Mouse (Mus musculus) myocyte (in vitro differentiated cells): ENCODE data around the gene Efcab8. TPM values are rescaled to one million over a fixed set of nuclear protein-coding genes. Genes with fewer than 3 reads are reported as not detected.
"Not testable (repeated sequence)": the region's sequence is repeated elsewhere in the genome, so short reads cannot be mapped to it uniquely, and the experiment has no call there.

Source experiments
- H3K27me3 ChIP-seq: one replicate; pipeline ENCODE4 v1.6.1; 2011; ENCODE audit not compliant: control insufficient read depth, insufficient read depth, insufficient read length
- H3K36me3 ChIP-seq: one replicate; pipeline ENCODE4 v1.6.1; 2011; ENCODE audit not compliant: control insufficient read depth, insufficient read depth
- H3K4me2 ChIP-seq: one replicate; pipeline ENCODE4 v1.6.1; 2011; ENCODE audit warnings: low read depth, control low read depth
- H3K4me3 ChIP-seq: one replicate; pipeline ENCODE4 v1.5.1; 2011; ENCODE audit warnings: mild to moderate bottlenecking, control low read depth, moderate library complexity
- H3K79me2 ChIP-seq: one replicate; pipeline ENCODE4 v1.6.1; 2011; ENCODE audit not compliant: control insufficient read depth, insufficient read depth
- H3ac ChIP-seq: one replicate; pipeline ENCODE4 v1.6.1; 2011; ENCODE audit not compliant: control insufficient read depth, insufficient read length
- CEBPB ChIP-seq: IDR thresholded peaks from 2 replicates; pipeline ENCODE4 v1.6.1; 2011; ENCODE audit warnings: mild to moderate bottlenecking, moderate library complexity; ENCODE audit not compliant: poor library complexity, insufficient read depth, severe bottlenecking
- E2F4 ChIP-seq: IDR thresholded peaks from one replicate; pipeline ENCODE4 v1.6.1; 2011; ENCODE audit warnings: mild to moderate bottlenecking, control low read depth, moderate library complexity; ENCODE audit not compliant: insufficient read depth
- MAX ChIP-seq: IDR thresholded peaks from one replicate; pipeline ENCODE4 v1.6.1; 2011; ENCODE audit warnings: low read depth, mild to moderate bottlenecking, control low read depth
- MYOD1 ChIP-seq, 3 experiments: IDR thresholded peaks; one replicate each; pipeline ENCODE4 v1.6.1; 2011; ENCODE audit warnings: control low read depth in 2 of 3, low read depth in 2 of 3, mild to moderate bottlenecking in 2 of 3, moderate library complexity in 1 of 3; ENCODE audit not compliant: insufficient read length in 2 of 3, control insufficient read depth in 1 of 3
- MYOG ChIP-seq, 3 experiments: IDR thresholded peaks; one replicate each; pipeline ENCODE4 v1.6.1; 2011; ENCODE audit warnings: control low read depth in 2 of 3, low read depth in 2 of 3, mild to moderate bottlenecking in 2 of 3; ENCODE audit not compliant: insufficient read length in 2 of 3, control insufficient read depth in 1 of 3, insufficient read depth in 1 of 3
- POLR2A ChIP-seq: IDR thresholded peaks from one replicate; pipeline ENCODE4 v1.6.1; 2011; ENCODE audit warnings: low read depth, mild to moderate bottlenecking, control low read depth, moderate library complexity; ENCODE audit not compliant: insufficient read length
- POLR2AphosphoS2 ChIP-seq: IDR thresholded peaks from one replicate; pipeline ENCODE4 v1.6.1; 2011; ENCODE audit warnings: low read depth, control low read depth; ENCODE audit not compliant: insufficient read length
- REST ChIP-seq: IDR thresholded peaks from one replicate; pipeline ENCODE4 v1.6.1; 2011; ENCODE audit warnings: mild to moderate bottlenecking, control low read depth, moderate library complexity; ENCODE audit not compliant: insufficient read depth, insufficient read length
- SRF ChIP-seq: IDR thresholded peaks from one replicate; pipeline ENCODE4 v1.6.1; 2011; ENCODE audit warnings: low read depth; ENCODE audit not compliant: control insufficient read depth, insufficient read length
- TCF12 ChIP-seq: IDR thresholded peaks from one replicate; pipeline ENCODE4 v1.6.1; 2011; ENCODE audit warnings: mild to moderate bottlenecking, control low read depth; ENCODE audit not compliant: poor library complexity, insufficient read depth, severe bottlenecking
- TCF3 ChIP-seq: IDR thresholded peaks from one replicate; pipeline ENCODE4 v1.6.1; 2011; ENCODE audit warnings: low read depth, control low read depth; ENCODE audit not compliant: insufficient read length
- USF1 ChIP-seq: IDR thresholded peaks from one replicate; pipeline ENCODE4 v1.6.1; 2011; ENCODE audit warnings: low read depth, mild to moderate bottlenecking, control low read depth, moderate library complexity
- polyA plus RNA-seq: library from polyadenylated mRNA; unstranded; fragments of >200 nt; fragmentation: generic; extraction: Trizol; gene quantifications from one replicate; pipeline ENCODE4 v1.2.1, GENCODE M21; 2012; ENCODE audit warnings: missing spikeins

The Efcab8 gene
- polyA plus RNA-seq, 1 experiment, result 0.04 TPM

DNA sequence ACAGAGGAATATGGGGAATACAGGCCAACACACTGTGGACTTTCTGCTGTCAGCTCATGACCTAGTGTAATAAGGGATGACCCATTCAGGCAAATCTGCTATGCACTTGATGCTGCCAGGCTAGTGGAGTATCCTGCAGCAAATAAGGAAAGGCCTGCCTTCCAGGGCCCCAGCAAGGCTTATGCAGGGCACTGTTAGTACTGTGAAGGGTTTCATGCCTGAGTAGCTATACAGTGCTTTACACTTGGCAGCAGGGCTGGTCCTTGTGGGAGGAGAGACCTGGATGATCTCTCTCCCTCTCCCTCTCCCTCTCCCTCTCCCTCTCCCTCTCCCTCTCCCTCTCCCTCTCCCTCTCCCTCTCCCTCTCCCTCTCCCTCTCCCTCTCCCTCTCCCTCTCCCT lies 13.6 kb downstream of the Efcab8 start:
- Histone ChIP-seq H3K4me2 (no peak overlapping the region), H3ac (no peak overlapping the region), H3K4me3 (no peak overlapping the region), H3K79me2 (no peaks in the 10 kb centered on the region), H3K36me3 (no peaks in the 10 kb centered on the region), H3K27me3 (no peaks in the 10 kb centered on the region)
- TF ChIP-seq SRF, result no peak
- no peak for TF ChIP-seq MYOG (IDR thresholded peaks at IDR 0.05; ENCODE audit: control insufficient read depth in 1 of 3, insufficient read depth in 1 of 3, insufficient read length in 2 of 3, low read depth in 2 of 3)
- no peak for TF ChIP-seq TCF12
- no peak for TF ChIP-seq REST
- no peak for TF ChIP-seq MAX
- no peak for TF ChIP-seq USF1
- no peak for TF ChIP-seq MYOD1 (IDR thresholded peaks at IDR 0.05; ENCODE audit: control insufficient read depth in 1 of 3, insufficient read length in 2 of 3, low read depth in 2 of 3)
- TF ChIP-seq POLR2AphosphoS2, result no peak
- TF ChIP-seq TCF3, result no peak
- TF ChIP-seq POLR2A, result no peak
- TF ChIP-seq CEBPB, result no peak
- no peak for TF ChIP-seq E2F4

DNA sequence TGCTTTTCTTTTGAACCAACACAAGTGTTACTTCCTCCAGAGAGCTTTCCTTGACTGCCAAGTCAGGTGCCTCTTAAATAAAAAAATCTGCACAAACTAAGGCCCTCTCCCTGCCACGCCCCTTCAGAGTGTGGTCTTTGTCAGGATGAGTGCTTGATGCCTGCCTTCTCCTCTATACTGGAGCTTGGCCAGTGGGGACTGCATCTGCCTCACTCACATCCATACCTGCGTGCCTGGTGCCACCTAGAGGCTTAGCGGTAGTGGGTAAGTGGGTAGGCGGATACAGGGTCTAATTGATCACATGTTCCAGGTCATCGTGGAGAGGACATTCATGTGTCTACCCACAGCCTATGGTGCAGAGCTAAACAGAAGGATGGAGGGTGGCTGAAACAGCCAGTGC lies 15.4 kb downstream of the Efcab8 start:
- H3K4me2 ChIP-seq, result no peak overlapping the region
- H3K27me3 ChIP-seq, result no peaks in the 10 kb centered on the region
- no peak overlapping the region for H3ac ChIP-seq
- no peaks in the 10 kb centered on the region for H3K36me3 ChIP-seq
- H3K79me2 ChIP-seq, result no peaks in the 10 kb centered on the region
- no peak for TF ChIP-seq CEBPB
- no peak for TF ChIP-seq TCF12
- no peak for TF ChIP-seq USF1
- no peak for TF ChIP-seq MYOD1 (IDR thresholded peaks at IDR 0.05; ENCODE audit: control insufficient read depth in 1 of 3, insufficient read length in 2 of 3, low read depth in 2 of 3)
- TF ChIP-seq POLR2AphosphoS2, result no peak
- no peak for TF ChIP-seq REST
- TF ChIP-seq SRF, result no peak
- TF ChIP-seq MAX, result no peak
- no peak for TF ChIP-seq POLR2A
- no peak for TF ChIP-seq E2F4
- TF ChIP-seq TCF3, result no peak
- TF ChIP-seq MYOG (IDR thresholded peaks at IDR 0.05; ENCODE audit: control insufficient read depth in 1 of 3, insufficient read depth in 1 of 3, insufficient read length in 2 of 3, low read depth in 2 of 3), result no peak
- H3K4me3 ChIP-seq, result no peak overlapping the region

DNA sequence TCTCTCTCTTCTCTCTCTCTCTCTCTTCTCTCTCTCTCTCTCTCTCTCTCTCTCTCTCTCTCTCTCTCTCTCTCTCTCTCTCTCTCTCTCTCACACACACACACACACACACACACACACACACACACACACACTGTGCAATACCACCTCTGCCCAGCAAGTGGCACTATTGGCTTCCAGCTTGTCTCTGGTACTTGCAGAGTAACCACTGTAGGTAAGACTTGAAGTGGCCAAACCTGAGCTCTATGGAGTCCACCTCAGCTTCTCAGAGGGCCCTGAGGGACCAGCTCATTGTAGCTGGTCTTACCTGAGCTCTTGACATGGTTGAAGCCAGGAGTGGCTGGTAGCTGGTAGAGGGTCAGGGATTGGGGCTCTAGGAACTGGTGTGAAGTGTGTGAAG lies 27.7 kb downstream of the Efcab8 start:
- not testable (repeated sequence) for H3K36me3 ChIP-seq, H3ac ChIP-seq, H3K27me3 ChIP-seq, H3K4me2 ChIP-seq, H3K79me2 ChIP-seq, H3K4me3 ChIP-seq

DNA sequence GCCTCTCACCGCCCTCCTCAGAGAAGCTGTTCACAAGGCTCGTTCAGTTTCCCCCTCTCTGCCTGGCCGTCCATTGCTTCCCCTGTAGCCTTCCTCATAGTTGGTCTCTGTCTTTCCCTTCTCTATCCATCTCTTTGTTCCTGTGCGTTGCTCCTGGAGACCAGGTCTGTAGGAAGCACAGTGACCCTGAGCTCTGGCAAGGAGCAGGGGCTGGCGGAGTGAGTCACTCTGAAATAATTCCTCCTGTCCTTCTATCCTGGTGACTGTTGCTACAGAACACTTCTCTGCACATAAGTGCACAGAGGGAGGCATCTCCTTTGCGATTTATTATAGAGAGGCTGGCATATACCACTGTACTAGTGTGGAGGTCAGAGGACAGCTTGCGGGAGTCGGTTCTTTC lies 28.4 kb downstream of the Efcab8 start:
- H3K36me3 ChIP-seq, result no peaks in the 10 kb centered on the region
- peaks cover 4% of the 10 kb centered on the region for H3K27me3 ChIP-seq
- no peak overlapping the region for H3ac ChIP-seq
- no peaks in the 10 kb centered on the region for H3K79me2 ChIP-seq
- H3K4me3 ChIP-seq, result no peak overlapping the region
- TF ChIP-seq REST (no peak), USF1 (no peak), POLR2A (no peak), TCF3 (no peak), MYOG (IDR thresholded peaks at IDR 0.05; ENCODE audit: control insufficient read depth in 1 of 3, insufficient read depth in 1 of 3, insufficient read length in 2 of 3, low read depth in 2 of 3) (no peak), CEBPB (no peak), POLR2AphosphoS2 (no peak), TCF12 (no peak), MAX (no peak)
- H3K4me2 ChIP-seq, result no peak overlapping the region

DNA sequence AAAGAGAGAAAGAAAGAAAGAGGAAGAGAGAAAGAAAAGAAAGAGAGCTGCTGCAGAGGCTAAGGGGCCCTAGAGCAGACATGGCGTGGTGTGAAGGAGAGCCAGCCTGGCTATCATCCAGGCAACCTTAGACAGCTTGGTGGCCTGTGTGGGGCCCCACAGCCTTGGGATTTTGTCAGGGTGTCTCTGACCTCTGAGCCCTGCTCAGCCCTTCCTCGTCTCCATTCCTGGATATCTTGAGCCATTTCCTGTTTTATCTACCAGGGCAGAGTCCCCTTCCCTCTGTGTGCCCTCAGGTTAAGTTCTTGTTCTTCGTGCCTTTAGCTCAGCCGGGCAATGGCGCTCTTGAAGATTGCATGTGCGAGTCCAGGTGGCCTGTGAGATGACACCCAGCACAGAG lies 29.1 kb downstream of the Efcab8 start:
- Histone ChIP-seq H3K36me3 (no peaks in the 10 kb centered on the region), H3ac (no peak overlapping the region), H3K4me2 (no peak overlapping the region), H3K27me3 (peaks cover 6% of the 10 kb centered on the region), H3K79me2 (no peaks in the 10 kb centered on the region), H3K4me3 (no peak overlapping the region)
- TF ChIP-seq E2F4 (no peak), TCF12 (no peak), SRF (no peak), TCF3 (no peak), POLR2AphosphoS2 (no peak), REST (no peak), MYOD1 (IDR thresholded peaks at IDR 0.05; ENCODE audit: control insufficient read depth in 1 of 3, insufficient read length in 2 of 3, low read depth in 2 of 3) (no peak), MYOG (IDR thresholded peaks at IDR 0.05; ENCODE audit: control insufficient read depth in 1 of 3, insufficient read depth in 1 of 3, insufficient read length in 2 of 3, low read depth in 2 of 3) (no peak), MAX (no peak), USF1 (no peak), POLR2A (no peak), CEBPB (no peak)
